Mouse (Mus musculus) megakaryocyte, embryonic 14.5 days (primary cell): ENCODE results near the gene Rpl6.

ENCODE experiments used
- FLI1 ChIP-seq: IDR thresholded peaks from 2 replicates; pipeline ENCODE4 v1.6.1; 2012; ENCODE audit warnings: low read length, inconsistent platforms, mixed read lengths
- GATA1 ChIP-seq: IDR thresholded peaks from 3 replicates; pipeline ENCODE4 v1.6.1; 2012; ENCODE audit warnings: mixed read lengths, low read length, inconsistent platforms, borderline replicate concordance

DNA sequence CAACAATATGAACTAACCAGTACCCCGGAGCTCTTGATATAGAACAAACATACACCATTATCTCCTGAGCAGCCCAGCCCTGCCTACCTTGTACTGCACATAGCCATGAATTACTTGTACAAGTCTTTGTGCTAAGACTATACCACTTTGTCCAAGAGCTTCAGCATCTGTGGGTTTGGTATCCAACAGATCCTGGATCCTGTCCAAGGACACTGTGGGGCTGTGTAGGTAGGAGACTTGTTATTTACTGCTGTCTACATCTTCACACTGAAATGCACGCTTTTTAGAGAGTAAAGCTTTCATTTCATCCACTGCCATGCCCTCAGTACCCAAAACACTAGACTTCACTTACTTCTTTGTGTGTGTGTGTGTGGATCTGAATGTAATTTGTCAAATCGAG is 20.6 kb downstream of the Rpl6 start:
- TF ChIP-seq GATA1 (no peak), FLI1 (no peak)
